Mouse (Mus musculus) ovary, adult 10 weeks (tissue): ENCODE results near the gene Msrb3. TPM values are rescaled to one million over a fixed set of nuclear protein-coding genes. Genes with fewer than 3 reads are reported as not detected.

Experiments used
- polyA plus RNA-seq: library from polyadenylated mRNA; stranded (reverse); fragments of 350-450 nt; fragmentation: Illumina TruSeq; extraction: RNeasy Lipid Tissue Mini Kit (QIAGEN cat#74804); gene quantifications from one replicate; pipeline ENCODE4 v1.2.3, GENCODE M21; 2014

Gene Msrb3
- 90.3 TPM for polyA plus RNA-seq

DNA sequence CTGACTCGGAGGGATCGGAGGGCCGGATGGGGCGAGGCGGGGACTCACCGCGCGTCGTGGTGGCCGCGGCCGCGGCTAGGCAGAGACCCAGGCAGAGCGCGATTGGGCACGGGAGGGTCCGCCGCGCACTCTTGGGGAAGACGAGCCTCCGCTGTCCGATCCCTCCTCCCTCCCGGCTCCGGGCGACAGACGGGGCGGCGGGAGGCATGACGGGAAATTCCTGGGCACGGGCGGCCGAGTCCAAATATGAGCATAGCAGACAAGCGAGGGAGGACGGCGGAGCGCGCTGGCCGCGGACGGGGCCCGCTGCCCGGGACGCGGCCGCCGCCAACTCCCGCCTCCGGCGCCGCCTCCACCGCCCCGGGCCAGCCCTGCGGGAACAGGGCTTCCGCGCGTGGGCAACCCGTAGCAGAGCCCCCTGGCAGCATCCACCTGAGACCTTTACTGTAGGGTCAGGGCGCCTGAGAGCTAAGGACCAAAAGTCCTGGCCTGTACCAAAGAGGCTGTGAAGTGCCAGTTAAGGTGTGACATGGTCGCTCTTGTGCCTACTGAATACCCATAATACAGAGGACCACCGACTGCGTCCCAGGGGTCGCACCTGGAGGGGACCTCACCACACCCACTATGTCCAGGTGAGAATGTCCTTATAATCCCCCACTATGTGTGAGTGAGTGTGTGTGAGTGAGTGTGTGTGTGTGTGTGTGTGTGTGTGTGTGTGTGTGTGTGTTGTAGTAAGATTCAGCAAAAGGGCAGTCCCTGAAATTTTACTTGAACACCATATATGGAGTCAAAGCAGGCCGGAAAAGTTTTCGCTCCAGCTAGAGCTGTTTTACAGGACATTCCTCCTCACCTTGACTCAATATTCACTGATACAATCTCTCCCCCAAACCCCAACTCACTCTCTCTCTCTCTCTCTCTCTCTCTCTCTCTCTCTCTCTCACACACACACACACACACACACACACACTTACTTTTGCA is at the start of gene Msrb3:
Gene Msrb3 (minus strand): TSS at position 317 of the 978 bp plus-strand sequence.

Other genes starting within 250 kb of the Msrb3 start
- 29.6 TPM for gene Lemd3, start 80.2 kb upstream of the Msrb3 start, polyA plus RNA-seq
- gene Wif1, start 134.9 kb upstream of the Msrb3 start, polyA plus RNA-seq, result 0.94 TPM